Mouse (Mus musculus): ENCODE results near the gene Slc31a1.
A peak's percentile ranks its signal among the peaks of the same experiment; 100 is the strongest.

The Slc31a1 gene

GRCm38 (mm10) chr4:62360088-62360804 is at the start of gene Slc31a1, which contains the start of gene Fkbp15:
TSS of gene Slc31a1 (plus strand) at chr4:62360727.
TSS of gene Fkbp15 (minus strand) at chr4:62360548.
- peak; percentile 96 for DNase-seq (ENCODE audit: low spot score)

GRCm38 (mm10) chr4:62312821-62313220 is 47.7 kb upstream of the Slc31a1 start:
- DNase-seq (ENCODE audit: low spot score): no peak

DNA sequence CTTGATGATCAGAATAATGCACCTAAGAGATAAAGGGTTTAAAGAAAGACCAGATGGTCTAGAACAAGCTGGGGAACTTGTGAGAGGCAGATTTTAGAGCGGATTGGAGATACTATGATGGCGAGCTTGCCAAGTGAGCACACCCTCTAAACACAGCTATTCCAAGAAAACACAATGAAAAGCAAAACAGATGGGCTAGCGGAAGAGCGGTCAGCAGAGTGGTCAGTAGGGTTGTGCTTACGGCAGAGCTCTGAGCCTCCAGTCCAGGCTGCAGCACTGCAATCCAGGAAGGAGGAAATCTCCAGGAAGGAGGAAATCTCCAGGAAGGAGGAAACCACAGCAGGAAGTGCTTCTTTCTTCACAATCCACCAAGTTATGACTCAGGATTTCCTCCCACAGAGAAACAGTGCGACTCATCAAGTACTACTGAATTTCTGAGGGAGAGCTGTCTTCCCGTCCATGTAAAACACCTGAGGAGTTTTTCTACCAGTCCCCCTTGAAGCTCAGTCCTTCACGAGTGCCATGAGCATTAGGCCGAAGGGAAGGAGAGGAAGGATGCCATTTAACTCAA is 46.8 kb upstream of the Slc31a1 start:
- no peak for DNase-seq (ENCODE audit: low spot score)

- no peak for DNase-seq (ENCODE audit: low spot score)
Observed at GRCm38 (mm10) chr4:62314516-62314915, 46.0 kb upstream of the Slc31a1 start.

DNA sequence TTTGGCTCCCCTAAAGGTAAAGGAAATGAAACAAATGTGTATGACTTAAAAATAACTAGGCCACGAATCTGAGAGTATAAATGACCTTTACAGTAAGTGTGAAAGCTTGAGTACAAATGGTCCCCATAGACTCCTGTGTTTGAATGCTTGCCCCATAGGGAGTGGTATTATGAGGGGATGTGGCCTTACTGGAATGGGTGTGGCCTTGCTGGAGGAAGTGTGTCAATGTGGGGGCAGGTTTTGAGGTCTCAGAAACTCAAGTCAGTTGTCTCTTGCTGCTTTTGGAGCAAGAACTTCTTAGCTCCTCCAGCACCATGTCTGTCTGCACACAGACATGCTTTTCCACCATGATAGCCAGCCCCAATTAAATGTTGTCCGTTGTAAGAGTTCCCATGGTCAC is 44.1 kb upstream of the Slc31a1 start:
- DNase-seq (ENCODE audit: low spot score): no peak

- DNase-seq (ENCODE audit: low spot score): no peak
Observed at GRCm38 (mm10) chr4:62318294-62318693, 42.2 kb upstream of the Slc31a1 start.

GRCm38 (mm10) chr4:62322684-62323083 is 37.8 kb upstream of the Slc31a1 start:
- DNase-seq (ENCODE audit: low spot score): no peak

DNA sequence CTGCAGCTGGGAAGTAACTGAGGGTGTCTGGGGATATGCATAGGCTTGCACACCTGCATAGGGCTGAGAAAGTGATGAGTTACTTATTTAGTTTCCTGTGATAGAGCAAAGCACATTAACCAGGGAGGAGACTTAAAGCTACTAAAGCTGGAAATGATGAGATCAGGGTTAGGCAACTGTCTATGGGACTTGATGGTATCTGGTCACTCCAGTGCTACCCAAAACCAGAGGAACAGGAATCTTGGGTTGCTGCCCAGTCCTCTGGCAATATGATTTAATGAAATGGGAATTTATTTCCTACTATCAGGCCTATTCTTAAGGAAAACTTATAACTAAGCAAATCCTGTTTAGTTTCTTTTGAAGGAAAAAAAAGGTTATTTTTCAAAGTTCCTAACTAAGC is 34.4 kb upstream of the Slc31a1 start:
- no peak for DNase-seq (ENCODE audit: low spot score)

DNA sequence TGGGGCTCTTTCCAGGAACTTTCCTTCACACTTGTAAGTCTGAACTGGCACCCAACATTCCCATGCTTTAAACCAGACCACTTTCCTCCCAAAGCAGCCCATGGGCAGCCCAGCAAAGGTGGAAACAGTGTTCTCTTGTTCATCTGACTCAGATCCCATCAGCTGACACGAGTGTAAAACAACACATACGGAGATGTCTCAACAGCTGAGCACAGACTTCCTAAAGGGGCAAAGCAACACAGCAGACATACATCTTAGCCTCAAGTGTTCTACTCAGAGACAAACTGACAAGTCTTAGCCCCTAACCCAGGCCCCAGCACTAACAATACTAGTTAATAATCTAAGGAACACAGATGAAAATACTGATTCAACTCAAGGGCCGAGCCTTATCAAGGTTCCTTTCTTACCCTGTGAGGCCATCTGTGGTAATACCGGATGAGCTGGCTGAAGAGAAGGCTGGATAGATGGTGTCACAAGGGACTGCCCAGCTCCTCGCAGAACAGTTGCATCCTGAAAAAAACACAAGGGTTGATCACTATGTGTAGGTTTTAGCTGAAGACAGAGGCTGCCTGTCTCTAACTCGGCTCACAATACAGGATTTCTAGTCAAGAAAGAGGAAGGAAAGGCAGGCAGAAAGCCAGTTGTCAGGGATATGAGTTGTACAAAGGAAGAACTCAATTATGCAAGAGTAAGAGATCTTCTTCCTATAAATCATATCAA is 31.4 kb upstream of the Slc31a1 start:
- no peak for DNase-seq (ENCODE audit: low spot score)

DNA sequence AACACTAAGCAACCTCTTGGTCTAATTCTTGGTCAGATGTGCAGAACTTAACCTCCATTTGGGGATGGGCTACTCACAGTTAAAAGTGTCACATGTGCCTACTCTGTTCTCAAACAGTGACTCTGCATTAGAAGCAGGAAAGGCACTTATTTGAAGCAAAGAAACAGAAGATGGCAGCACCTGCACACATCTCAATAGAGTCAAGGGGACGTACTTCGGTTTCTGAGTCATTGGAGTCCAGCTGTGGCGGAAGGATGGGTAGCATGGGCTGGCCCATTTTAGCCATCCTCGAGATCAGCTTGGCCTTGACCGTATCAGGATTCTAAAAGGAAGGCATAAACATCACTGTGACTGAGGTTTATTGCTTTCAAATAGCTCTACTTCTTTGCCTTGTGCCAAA is 28.6 kb upstream of the Slc31a1 start:
- DNase-seq (ENCODE audit: low spot score): no peak

- DNase-seq (ENCODE audit: low spot score): no peak
Observed at GRCm38 (mm10) chr4:62338536-62338935, 22.0 kb upstream of the Slc31a1 start.

DNA sequence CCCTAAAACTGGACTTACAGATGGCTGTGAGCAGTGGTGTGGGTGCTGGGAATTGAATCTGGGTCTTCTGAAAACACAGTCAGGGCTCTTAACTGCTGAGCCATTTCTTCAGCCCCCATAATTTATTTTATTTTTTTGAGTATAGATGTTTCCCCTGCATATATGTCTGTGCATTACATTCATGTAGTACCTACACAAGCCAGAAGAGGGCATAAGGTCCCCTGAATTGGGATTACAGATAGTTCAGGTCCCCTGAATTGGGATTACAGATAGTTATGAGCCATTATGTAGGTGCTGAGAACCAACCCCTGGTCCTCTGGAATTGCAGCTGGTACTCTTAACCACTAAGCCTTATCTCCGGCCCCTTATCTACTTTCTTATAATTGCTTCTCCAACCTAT is 16.5 kb upstream of the Slc31a1 start:
- DNase-seq (ENCODE audit: low spot score): no peak

DNA sequence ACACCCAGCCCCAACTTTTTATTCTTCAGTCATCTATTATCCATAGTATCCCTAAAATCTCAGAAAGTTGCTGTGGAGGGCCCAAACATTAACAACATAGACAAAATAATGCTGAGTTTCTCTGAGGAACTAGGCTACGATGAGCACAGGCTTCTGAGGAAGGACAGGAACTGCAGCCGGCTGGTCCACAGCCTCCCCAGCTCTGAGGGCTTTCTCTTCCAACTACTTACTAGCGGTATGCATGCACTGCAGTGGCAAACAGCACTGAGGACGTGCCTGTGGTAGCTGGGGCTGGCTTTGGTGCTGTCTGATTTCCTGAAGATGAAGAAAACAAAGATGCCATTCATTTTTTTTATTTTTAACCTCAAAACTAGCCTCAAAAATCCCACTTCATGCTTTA is 14.7 kb upstream of the Slc31a1 start:
- no peak for DNase-seq (ENCODE audit: low spot score)

- DNase-seq (ENCODE audit: low spot score): no peak
Observed at GRCm38 (mm10) chr4:62347605-62348328, 12.8 kb upstream of the Slc31a1 start.

GRCm38 (mm10) chr4:62348329-62348705 is 12.2 kb upstream of the Slc31a1 start:
- no peak for DNase-seq (ENCODE audit: low spot score)

GRCm38 (mm10) chr4:62349371-62349770 is 11.2 kb upstream of the Slc31a1 start:
- no peak for DNase-seq (ENCODE audit: low spot score)

- DNase-seq (ENCODE audit: low spot score): no peak
Observed at GRCm38 (mm10) chr4:62357631-62358148, 2.8 kb upstream of the Slc31a1 start.

DNA sequence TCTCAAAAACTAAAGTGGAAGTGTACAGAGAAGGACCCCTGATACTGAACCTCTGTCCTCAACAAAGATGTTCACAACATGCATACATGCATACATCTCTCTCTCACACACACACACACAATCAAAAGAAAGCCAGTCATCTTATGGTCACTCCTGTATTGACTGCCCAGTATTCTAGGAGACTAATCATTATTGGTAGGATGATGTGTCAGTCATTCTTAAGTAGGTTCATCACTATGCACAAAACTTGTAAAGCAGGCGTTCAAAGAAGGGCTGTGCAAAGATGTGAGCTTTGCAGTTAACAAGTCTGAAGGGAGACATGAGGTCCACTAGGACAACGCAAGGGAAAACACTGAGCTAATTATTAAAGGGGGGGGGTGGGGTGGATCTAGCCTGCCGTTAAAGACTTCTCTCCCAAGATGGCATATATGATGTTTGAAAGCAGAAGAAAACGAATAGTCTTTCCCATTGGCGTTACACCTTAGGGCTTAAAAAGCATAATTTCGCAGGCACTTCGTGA is 1.2 kb upstream of the Slc31a1 start:
- DNase-seq (ENCODE audit: low spot score): no peak

- DNase-seq (ENCODE audit: low spot score): no peak
Observed at GRCm38 (mm10) chr4:62360805-62361455, 403 bp downstream of the Slc31a1 start.

GRCm38 (mm10) chr4:62361571-62361970 is 1.0 kb downstream of the Slc31a1 start:
- DNase-seq (ENCODE audit: low spot score): no peak

GRCm38 (mm10) chr4:62361997-62362396 is 1.5 kb downstream of the Slc31a1 start:
- no peak for DNase-seq (ENCODE audit: low spot score)

- DNase-seq (ENCODE audit: low spot score): no peak
Observed at GRCm38 (mm10) chr4:62362437-62362836, 1.9 kb downstream of the Slc31a1 start.

All from testis, postnatal 10 days (tissue).